Mouse (Mus musculus) adipose tissue, adult 10 weeks (tissue): ENCODE data around the gene Zranb2. TPM values are rescaled to one million over a fixed set of nuclear protein-coding genes. Genes with fewer than 3 reads are reported as not detected.

Experiments used
- polyA plus RNA-seq: library from polyadenylated mRNA; stranded (reverse); fragments of 350-450 nt; fragmentation: Illumina TruSeq; extraction: RNeasy Lipid Tissue Mini Kit (QIAGEN cat#74804); gene quantifications from one replicate; pipeline ENCODE4 v1.2.3, GENCODE M21; 2014; ENCODE audit warnings: low read depth, low replicate concordance

Zranb2 gene
- 63.7 TPM for polyA plus RNA-seq

DNA sequence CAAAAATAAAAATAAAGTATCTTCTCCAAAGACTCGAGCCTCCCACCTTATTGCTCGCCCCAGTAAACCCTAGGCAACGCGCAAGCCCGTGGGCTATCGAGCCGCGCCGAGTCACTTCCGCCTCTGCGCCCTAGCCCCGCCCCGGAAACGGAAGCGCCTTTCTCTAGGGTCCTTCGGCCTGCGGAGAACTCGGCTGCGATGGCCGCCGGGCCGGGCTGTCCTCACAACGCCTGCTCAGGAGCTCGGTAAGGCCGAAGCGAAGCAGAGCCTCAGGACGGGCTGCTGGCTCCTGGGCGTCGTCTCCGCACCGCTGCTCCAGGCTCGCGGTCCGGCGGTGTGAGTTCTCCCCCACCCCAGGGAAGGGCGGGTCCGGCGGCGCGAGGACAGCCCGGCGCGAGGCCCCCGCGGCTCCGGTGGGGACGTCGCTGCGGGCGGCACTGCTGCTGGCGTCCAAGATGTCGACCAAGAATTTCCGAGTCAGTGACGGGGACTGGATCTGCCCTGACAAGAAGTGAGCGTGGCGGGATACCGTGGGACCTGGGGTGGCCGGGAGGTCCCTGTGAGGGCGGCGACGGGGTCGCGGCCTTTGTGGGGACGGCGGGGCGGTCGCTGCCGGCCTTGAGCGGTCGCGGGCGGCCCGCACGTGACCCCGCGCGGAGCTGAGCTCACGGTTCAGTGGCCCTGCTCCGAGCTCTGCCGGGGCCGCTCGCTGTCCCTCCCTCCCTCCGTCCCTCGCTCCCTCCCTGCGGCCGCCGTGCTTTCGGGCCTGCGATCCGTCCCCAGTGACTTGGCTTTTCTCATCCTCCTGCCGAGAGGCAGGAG is at the start of gene Zranb2:
Zranb2 (plus strand) TSS at position 197 of the 822 bp plus-strand sequence.

DNA sequence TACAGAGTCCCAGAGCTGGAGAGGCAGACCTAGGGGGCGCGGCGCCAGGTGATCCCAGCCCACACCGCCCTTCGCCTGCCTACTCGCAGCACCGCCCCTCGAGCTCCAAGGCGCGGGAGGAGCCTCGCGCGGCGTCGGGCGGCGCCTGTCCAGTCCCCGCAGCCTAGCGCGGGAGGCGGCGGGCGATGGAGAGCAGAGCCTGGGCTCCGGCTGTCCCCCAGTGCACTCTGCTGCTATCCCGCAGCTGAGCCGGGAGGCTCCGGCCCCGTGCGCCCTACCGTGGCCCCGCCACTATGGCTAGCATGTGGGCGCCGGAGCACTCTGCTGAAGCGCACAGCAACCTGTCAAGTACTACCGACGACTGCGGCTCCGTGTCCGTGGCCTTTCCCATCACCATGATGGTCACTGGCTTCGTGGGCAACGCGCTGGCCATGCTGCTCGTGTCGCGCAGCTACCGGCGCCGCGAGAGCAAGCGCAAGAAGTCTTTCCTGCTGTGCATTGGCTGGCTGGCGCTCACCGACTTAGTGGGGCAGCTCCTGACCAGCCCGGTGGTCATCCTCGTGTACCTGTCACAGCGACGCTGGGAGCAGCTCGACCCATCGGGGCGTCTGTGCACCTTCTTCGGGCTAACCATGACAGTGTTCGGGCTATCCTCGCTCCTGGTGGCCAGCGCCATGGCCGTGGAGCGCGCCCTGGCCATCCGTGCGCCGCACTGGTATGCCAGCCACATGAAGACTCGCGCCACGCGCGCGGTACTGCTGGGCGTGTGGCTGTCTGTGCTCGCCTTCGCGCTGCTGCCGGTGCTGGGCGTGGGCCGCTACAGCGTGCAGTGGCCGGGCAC is 33.0 kb downstream of the Zranb2 start, which contains the start of gene Ptger3:
Ptger3 (plus strand) TSS at position 168 of the 841 bp plus-strand sequence.

Other genes with a start within 250 kb of the Zranb2 start
- gene Ptger3, start 32.7 kb downstream of the Zranb2 start, polyA plus RNA-seq = 10.2 TPM